Mouse (Mus musculus) embryo, embryonic 10 days (tissue): Measurements from ENCODE around the gene Trpt1.

Experiments
- DNase-seq: peaks from one replicate; pipeline ENCODE4 v3.0.0-alpha.2; 2015; ENCODE audit warnings: low spot score

The Trpt1 gene

GRCm38 (mm10) chr19:6993011-6993770 is 2.7 kb upstream of the Trpt1 start:
- no peak for DNase-seq

GRCm38 (mm10) chr19:6994002-6994401 is 1.9 kb upstream of the Trpt1 start:
- no peak for DNase-seq

- DNase-seq = no peak
Measured at GRCm38 (mm10) chr19:6994489-6994888, 1.4 kb upstream of the Trpt1 start.

GRCm38 (mm10) chr19:6995255-6995991 is 508 bp upstream of the Trpt1 start:
- no peak for DNase-seq

- DNase-seq = no peak
Measured at GRCm38 (mm10) chr19:6997721-6998290, 1.9 kb downstream of the Trpt1 start.

GRCm38 (mm10) chr19:6999360-7000063 is 3.6 kb downstream of the Trpt1 start:
- DNase-seq = no peak

GRCm38 (mm10) chr19:7006892-7007593 is 11.1 kb downstream of the Trpt1 start:
- no peak for DNase-seq

GRCm38 (mm10) chr19:7012426-7012825 is 16.5 kb downstream of the Trpt1 start:
- DNase-seq = no peak

GRCm38 (mm10) chr19:7013984-7014383 is 18.1 kb downstream of the Trpt1 start:
- no peak for DNase-seq

- no peak for DNase-seq
Measured at GRCm38 (mm10) chr19:7014481-7015135, 18.7 kb downstream of the Trpt1 start.

GRCm38 (mm10) chr19:7017541-7018457 is 21.9 kb downstream of the Trpt1 start:
- no peak for DNase-seq

GRCm38 (mm10) chr19:7018546-7018945 is 22.6 kb downstream of the Trpt1 start:
- DNase-seq = no peak

GRCm38 (mm10) chr19:7019191-7019590 is 23.3 kb downstream of the Trpt1 start, which contains the start of gene Fermt3:
Fermt3 (minus strand) TSS chr19:7019469.
- no peak for DNase-seq

GRCm38 (mm10) chr19:7020224-7020641 is 24.3 kb downstream of the Trpt1 start:
- DNase-seq = peak; percentile 77

GRCm38 (mm10) chr19:7029531-7029930 is 33.6 kb downstream of the Trpt1 start:
- no peak for DNase-seq

GRCm38 (mm10) chr19:7034006-7034405 is 38.1 kb downstream of the Trpt1 start:
- DNase-seq = no peak

GRCm38 (mm10) chr19:7039088-7039720 is 43.3 kb downstream of the Trpt1 start:
- DNase-seq = peak; percentile 75

GRCm38 (mm10) chr19:7039841-7040636 is 44.1 kb downstream of the Trpt1 start, which contains the start of gene Stip1:
Stip1 (minus strand) TSS chr19:7039967.
- DNase-seq = peak; percentile 100
